Mouse (Mus musculus): ENCODE results near the gene Cdiptos.

The Cdiptos gene

DNA sequence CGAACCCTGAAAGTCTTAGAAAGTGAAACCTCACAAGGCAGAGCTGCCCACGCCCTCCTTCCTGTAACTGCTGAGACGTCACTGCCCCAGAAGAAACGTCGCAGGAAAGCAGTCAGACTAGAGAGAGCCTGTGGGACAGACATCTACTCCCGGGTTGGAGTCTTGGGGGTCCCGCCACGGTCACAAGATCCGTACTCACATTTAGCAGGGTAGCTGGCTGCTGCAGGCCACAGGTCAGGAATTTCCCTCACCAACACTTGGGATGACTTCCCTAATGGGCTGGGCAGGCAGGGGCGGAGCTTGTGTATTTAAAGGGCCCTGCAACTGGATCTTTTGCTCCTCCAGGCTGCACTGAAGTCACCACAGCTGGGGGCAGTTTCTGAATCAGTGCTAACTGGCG is 38.4 kb upstream of the Cdiptos start, which contains the start of gene Mvp:
Mvp (minus strand) TSS at position 302 of the 400 bp plus-strand sequence.
- peak; percentile 43 to 50 for DNase-seq

DNA sequence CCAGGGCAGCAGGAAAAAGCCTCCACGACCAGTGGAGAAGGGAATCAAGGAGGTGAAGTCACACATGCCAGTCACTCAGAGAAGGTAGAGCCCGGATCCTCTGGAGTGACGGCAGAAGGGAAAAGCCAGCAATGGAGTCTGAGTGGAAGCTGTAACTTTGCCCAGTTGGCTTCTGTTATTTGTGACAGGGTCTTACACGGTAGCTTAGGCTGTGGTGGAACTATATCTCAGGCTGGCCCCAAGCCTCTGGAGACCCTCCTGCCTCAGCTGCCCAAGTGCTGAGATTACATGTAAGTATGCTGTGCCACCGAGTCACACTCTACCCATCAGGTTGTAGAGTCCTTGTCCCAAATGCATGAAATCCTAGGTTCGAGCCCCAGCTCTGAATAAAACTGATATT is 37.5 kb upstream of the Cdiptos start:
- DNase-seq, result no peak

DNA sequence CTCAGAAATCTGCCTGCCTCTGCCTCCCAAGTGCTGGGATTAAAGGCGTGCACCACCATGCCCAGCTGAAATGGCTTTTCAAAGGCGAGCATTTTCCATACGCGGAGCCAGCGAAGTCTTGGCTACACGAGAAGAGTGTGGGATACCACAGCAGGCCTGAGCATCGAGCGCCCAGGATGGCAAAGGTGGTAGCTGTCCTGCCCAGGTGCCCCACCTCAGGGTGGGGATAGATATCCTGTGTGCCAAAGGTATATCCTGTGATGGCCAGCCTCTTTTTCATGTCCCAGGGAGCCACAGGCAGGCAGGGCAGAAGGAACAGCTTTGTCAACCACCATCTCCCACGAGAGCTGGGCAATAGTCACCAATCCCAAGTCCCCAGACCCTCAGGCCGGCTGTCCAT is 36.9 kb upstream of the Cdiptos start:
- DNase-seq, result no peak

GRCm38 (mm10) chr7:127012374-127012773 is 36.5 kb upstream of the Cdiptos start:
- DNase-seq, result no peak

DNA sequence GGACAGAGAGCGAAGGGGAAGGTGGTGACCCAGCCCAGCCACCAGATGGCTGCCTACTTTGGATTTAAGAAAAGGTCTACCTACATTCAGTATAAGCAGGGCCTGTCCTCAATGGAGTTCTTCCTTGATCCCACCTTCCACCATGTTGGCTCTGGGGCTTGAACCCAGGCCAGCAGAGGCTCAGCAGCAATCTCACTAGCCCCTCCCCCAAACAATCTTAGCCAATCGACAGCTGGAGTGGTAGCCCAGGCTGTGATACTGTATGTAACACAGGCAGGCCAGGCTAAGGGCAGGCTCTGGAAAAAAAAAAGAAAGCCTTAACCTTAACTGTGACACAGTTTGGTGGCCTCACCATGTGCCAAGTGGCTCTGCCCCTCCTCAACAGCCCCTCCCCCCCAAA is 35.8 kb upstream of the Cdiptos start:
- DNase-seq, result peak in 1 of 2 experiments; percentile 44

DNA sequence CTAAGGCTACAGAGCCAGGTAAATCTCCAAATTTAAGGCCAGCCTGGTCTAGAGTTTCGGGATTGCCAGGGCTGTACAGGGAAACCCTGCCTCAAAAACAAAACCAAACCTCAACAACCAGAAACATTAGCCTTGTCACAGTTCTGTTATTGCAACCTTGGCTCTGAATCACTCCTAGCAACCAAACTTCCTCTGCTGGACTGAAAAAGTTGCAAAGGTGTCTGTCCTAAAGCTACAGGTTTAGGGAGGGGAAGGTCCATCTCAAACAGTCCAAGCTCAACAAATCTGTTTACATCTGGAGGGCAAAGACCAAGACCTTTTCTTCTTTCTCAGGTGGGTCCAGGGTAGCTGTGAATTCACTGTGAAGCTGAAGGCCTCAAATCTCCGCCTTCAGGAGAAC is 35.2 kb upstream of the Cdiptos start:
- DNase-seq, result no peak

DNA sequence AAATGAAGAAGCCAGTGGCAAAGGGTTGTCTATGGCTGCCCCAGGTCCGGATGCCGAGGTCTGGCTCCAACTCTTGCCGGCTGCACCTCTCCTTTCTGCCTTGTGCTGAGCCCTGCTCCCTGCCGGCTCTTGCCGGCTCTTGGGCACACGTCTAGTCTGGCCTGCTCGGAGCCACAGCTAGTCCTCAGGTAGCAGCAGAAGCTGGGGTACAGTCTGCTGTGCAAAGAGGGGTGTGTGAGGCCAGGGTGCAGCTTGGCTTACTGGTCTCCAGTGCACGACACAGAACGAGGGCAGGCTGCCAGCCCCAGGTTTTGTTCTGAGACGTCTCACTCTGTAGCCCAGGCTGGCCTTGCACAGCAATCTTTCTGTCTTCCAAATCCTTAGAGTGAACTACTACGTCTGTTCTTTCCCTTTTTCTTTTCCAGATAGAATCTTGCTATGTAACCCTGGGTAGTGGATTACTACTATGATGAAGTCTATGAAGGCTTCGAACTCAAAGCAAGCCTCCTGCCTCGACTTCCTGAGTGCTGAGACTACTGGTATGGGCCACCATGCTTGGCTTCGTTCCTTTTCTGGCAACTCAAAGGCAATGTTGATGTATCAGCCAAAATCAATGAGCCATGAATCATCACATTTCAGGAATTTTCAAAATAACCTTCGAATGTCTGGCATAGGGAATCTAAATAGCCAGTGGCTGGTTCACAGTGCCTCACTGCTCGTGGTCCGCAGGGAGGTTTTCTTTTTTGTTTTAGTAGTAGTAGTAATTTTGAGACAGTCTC is 33.6 kb upstream of the Cdiptos start:
- DNase-seq, result peak; percentile 67 to 73

- DNase-seq, result peak; percentile 92 to 96
These were observed 32.5 kb upstream of the Cdiptos start for GRCm38 (mm10) chr7:127008239-127009019.

- DNase-seq, result peak in 1 of 2 experiments; percentile 43
These were observed 31.6 kb upstream of the Cdiptos start for GRCm38 (mm10) chr7:127007313-127008024.

DNA sequence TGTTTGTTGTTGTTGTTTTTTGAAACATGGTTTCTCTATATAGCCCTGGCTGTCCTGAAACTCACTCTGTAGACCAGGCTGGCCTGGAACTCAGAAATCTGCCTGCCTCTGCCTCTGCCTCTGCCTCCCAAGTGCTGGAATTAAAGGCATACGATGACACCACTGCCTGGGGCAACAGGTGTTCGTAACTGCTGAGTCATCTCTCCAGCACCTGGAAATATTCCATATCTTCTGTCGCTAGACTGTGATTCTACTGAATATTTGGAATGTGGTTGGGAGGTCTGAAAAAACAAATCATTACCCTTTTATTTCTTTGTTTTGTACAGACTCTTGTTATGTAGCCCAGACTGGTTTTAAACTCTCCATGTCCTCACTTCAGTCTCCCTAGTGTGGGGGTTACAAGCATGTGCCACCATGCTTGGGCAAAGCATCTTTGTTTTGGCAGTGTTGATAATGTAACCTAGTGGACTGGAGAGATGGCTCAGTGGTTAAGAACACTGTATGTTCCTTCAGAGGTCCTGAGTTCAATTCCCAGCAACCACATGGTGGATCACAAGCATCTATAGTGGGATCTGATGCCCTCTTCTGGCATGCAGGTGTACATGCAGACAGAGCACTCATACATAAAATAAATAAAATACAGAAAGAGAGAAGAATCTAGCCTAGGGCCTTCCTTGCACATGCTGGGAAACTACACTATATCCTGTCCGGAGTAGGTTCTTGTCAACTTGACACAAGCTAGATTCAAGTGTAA is 28.4 kb upstream of the Cdiptos start:
- DNase-seq, result no peak

DNA sequence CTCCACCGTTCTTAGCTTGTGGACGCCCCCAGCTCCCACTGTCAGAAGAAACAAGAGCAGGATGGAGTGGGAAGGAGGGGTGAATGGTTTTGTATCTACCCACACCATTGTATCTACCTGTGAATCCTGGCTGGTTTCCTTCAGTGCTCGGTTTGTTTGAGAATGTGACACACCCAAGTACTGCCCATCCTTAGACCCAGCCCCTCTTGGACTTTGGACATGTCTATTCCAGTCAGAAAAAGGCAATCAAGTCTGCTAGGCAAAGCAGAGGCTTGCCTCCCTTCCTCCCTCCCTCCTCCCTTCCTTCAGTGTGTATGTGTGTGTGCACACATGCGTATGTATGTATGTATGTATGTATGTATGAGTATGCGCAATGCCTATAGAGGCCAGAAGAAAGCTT is 27.7 kb upstream of the Cdiptos start:
- DNase-seq, result no peak

DNA sequence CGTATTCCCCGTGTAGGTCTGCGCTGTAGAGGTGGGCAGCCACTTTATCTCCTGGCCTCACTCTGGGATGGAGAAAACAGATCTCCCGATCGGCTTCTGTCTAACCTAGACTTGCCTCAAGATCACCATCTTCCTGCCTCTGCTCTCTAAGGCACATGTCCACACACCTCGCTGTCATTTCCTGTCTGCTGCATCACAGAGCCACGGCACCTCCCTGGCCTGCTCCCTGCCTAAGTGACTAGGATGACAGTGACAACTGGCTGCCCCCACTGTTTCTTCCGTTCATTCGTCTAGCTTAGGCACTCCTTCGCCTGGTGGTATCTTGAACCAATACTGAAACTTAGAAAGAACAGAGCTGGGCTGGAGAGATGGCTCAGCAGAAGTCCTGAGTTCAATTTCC is 23.7 kb upstream of the Cdiptos start:
- no peak for DNase-seq

DNA sequence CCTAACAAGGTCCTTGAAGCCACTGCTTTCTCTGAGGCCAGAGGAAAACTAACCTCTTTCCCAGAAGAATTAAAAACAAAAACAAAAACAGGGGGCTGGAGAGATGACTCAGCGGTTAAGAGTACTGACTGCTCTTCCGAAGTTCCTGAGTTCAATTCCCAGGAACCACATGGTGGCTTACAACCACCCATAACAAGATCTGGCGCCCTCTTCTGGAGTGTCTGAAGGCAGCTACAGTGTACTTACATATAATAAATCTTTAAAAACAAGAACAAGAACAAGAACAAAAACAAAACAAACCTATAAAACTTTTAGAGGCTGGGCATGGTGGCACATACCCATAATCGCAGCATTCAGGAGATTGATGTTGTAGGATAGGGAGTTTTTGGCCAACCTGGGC is 20.6 kb upstream of the Cdiptos start:
- no peak for DNase-seq

DNA sequence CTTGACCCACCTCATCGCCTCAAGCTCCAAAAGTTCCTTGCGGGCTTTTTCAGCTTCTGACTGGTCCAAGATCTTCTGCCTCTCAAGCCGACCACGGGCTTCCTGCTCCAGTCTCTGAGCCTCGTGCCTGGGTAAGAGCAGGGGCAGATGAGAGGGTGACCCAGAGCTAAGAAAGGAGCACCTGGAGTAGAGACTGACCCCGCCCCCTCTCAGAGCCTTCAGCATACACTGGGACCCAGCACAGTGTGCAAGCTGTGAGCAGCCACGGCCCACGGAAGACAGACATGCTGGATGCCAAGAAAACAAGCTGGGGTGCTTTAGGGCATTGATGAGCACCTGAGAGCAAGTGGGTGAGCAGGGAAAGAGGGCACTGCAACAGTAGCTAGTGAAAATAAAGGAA is 12.9 kb upstream of the Cdiptos start:
- DNase-seq, result no peak

DNA sequence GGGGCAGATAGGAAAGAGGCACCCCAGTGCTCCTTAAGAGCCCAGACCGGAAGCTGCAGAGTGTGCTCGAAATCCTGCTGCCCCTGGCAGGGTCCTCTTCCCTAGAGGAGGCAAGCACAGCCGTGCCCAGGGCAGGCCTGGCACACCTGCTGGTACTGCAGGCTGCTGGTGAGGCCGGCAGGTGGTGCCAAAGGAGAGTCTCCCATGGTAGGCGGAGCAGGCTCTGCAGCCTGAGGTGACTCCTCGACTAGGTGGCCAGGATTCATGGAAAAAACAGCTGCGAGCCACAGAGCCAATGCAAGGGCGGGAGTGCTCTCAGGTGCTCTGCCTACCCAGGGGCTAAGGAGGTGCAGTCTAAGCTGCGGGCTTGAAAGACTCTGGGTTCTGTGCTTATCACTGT is 10.4 kb upstream of the Cdiptos start:
- DNase-seq, result peak; percentile 80 to 83

- DNase-seq, result no peak
These were observed 9.0 kb upstream of the Cdiptos start for GRCm38 (mm10) chr7:126984667-126985444.

- no peak for DNase-seq
These were observed 7.2 kb upstream of the Cdiptos start for GRCm38 (mm10) chr7:126983113-126983512.

DNA sequence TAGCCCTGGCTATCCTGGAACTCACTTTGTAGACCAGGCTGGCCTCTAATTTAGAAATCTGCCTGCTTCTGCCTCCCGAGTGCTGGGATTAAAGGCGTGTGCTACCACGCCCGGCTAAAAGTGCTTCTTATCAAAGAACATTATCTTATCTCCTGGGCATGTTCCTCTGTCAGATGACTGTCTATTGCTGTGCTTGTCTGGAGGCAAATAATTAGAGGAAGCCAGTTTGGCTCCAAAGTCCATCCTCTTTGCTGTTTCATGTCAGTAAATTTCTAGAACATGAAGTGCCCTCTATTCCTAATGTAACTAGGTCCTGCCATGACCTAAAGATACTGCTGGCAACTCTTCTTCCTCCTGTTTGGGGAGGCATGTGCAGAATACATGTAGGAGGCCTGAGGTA is 6.2 kb upstream of the Cdiptos start:
- no peak for DNase-seq

- no peak for DNase-seq
These were observed 5.7 kb upstream of the Cdiptos start for GRCm38 (mm10) chr7:126981601-126982000.

GRCm38 (mm10) chr7:126978841-126979240 is 2.9 kb upstream of the Cdiptos start:
- no peak for DNase-seq

DNA sequence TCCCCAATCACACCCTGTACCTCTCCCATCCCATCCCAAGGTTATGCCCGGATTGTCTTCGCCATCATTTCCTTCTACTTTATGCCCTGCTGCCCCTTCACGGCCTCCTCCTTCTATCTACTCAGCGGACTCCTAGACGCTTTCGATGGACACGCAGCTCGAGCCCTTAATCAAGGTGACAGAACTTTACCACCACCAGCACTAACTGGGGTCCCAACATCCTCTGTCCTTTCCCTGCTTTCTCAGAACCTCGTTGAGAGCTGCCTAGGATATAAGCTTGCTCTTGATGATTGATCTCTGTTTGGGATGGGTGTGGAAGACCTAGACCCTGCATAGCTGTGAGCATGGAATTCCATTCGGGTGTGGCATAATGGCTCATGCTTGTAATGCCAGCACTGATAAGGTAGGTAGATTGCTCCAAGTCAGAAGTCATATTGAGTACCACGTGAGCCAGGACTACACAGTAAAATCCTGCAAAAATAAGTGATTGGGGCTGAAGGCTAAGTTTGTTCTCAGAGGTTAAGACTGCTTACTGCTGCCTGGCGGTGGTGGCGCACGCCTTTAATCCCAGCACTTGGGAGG is 1.1 kb upstream of the Cdiptos start:
- peak in 1 of 2 experiments; percentile 43 for DNase-seq

DNA sequence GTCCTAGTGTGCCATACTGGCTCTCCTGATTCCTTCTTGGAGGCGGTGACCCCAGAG is 177 bp downstream of the Cdiptos start, which contains the start of gene Cdipt:
Cdipt (plus strand) TSS at position 22 of the 57 bp plus-strand sequence.
- no peak for DNase-seq

All from cerebellum, postnatal 14 days (tissue).